Mouse (Mus musculus) CD4-positive, CD25-positive, alpha-beta regulatory T cell, adult 4 months (primary cell): ENCODE measurements around the gene Arhgef2. TPM values are rescaled to one million over a fixed set of nuclear protein-coding genes. Genes with fewer than 3 reads are reported as not detected.
A peak's percentile ranks its signal among the peaks of the same experiment; 100 is the strongest.

Experiments
- ATAC-seq: one replicate; pipeline ENCODE4 v1.8.0; 2017
- polyA plus RNA-seq, 2 experiments: library from polyadenylated mRNA; unstranded; fragments of 100-300 nt; shearing (Covaris generic); gene quantifications; one replicate each; pipeline ENCODE4 v1.2.1; 2017

The Arhgef2 gene
- polyA plus RNA-seq, 2 experiments from 2014 or later, result 36.5 to 48.6 TPM

DNA sequence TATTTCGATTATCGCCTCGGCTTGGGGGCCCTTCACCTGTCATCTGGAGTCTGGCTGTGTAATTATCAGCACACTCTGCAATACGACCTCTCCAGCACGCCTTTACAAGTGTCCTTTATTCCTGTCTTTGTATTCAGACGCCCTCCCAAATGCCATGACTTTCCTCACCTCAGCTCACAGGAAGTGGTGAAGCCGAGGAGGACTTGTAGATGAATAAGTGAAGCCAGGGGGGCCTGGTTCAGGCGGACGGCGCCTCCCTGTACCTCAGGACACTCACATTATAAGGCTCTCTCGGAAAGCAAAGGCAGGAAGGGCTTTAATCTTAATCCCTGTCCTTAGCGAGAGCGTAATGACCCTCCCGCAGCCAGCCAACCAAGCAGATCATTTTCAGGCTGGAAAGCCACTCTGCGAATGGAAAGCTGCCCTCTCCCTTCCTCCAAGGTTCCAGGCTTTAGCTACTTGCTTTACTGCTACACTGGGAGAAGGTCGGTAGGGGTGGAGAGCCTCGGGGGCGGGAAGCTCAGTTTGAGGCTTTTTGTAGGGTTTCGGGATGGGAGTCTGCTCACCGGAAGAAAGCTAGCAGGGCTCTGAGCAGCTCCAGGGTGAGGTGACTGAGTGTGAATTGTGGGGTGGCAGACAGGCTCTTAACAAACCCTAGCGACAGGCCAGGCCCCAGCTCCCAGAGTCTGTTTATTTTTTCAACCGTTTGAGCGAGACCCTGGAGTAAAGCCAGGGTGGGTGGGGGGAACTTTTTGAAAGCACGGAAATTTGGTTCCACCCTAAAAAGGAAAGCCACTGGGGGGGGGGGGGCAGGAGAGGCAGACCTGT lies 16.6 kb downstream of the Arhgef2 start:
- peak; percentile 46 for ATAC-seq

DNA sequence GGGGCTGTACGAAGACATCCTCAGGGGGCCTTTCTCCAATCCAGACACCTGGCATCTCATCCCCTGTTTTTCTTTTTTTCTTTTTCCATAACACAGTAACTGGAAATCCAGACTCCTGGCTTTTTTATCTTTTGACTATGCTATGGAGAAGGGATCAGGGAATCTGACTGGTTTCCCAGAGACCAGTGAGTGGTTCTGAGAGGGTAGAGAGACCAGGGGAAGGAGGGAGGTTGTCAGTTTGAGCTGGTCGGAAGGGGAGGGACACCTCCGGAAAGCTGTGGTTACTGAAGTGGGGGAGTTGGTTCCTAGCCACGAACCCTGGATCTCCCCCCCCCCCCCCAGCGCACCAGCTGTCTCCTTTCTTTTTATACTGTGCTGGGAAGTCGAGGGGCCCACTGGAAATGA lies 17.2 kb downstream of the Arhgef2 start:
- peak; percentile 30 for ATAC-seq

DNA sequence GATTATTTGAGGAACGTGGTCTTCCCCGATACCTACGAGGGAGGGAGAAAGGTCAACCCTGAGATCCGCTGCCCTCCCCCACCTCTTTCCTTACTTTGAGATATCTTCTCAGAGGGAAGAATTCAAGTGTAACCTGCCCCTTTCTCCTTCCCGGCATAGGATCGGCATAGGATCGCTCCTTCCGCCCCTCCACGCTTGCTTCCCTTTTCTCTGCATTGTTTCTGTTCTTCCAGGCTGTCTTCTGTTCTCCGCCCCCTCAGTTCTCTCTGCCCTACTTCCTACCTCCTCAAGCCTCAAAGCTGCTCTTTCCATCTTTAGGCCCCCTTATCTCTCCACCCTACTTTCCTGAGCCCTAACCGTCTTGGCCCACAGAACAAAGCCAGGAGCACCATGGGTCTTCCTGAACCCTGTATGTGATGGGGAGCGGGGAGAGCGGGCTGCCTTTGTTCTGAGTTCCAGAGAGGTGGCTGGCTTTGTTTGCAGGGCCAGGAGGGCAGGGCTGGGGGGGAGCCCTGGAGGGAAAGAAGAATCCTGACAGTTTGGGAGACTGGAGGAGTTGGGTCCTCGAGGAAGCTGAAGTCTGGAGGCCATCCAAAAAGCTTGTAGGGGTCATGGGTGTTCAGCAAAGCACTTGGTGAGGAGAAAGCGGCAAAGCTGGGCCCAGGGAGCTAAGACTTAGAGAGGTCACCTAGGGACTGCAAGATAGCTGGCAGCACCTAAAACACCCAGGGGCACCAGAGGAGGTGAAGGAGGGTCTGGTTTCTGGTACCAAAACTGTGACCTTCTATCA lies 17.8 kb downstream of the Arhgef2 start:
- no peak for ATAC-seq

DNA sequence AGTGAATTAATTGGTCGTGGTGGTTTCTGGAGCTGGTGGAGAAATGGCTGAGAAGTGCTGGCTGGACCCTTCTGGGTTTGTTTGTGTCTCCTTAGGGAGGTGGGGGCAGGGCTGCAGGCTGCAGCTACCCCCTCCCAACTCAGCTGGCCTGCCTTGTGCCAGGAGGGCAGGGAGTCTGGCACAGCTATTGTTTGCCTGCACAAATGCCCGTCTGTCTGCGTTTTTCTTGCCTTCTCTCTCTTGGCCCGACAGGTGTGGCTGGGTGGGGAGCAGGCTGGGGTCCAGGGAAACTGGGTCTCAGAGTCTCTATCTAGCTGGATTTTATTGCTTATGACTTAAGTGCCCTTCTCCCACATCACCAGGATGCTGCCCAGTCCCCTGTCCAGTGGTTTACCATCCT lies 18.6 kb downstream of the Arhgef2 start:
- no peak for ATAC-seq

DNA sequence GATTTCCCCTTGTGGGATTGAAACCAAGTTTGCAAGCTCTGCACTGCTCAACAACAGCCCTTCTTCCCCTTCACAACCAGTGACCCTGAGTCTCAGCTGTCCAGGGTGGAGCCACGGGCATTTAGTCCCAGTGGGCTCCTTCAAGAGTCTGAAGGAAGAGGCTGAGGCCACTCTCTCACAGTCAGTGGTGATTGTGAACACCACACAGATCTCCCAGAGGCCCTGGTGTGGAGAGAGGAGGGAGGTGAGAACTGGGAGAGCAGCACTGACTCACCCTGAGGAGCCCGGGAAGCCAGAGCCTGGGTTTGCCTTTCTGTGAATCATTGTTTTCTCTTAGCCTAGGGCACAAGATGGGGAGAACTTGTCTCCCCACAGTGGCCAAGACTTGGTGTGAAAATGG lies 19.2 kb downstream of the Arhgef2 start:
- no peak for ATAC-seq

DNA sequence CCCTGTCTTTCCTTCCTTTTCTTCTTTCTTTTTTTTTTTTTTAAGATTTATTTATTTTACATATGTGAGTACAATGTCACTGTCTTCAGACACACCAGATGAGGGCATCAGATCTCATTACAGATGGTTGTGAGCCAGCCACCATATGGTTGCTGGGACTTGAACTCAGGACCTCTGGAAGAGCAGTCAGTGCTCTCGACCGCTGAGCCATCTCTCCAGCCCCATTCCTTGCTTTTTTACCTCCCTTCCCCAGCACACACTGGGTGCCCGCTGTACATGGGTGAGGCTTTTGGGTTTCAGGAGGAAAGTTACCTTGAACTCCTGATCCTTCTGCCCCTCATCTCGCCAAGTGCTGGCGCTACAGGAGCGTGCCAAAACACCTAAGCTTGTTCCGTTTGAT lies 19.8 kb downstream of the Arhgef2 start:
- ATAC-seq, result no peak

DNA sequence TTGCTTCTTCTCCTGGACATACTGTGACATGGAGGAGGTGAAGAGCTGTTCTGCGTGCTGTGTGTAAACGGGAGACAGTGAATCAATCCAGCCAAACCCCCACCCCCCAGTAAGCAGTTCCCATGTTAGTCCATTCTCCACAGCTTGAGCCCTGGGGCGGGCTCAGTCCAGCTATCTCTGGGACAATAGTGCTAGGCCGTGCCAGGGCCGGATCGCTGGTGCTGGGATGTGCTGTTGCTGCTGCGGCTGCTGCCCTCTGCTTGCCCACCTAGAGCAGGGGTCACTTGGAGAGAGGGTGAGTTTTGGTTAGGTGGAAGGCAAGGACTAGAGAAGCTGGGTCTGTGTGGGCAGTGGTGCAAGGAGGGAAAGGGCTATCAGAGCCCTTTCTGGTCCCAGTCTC lies 20.6 kb downstream of the Arhgef2 start:
- no peak for ATAC-seq

DNA sequence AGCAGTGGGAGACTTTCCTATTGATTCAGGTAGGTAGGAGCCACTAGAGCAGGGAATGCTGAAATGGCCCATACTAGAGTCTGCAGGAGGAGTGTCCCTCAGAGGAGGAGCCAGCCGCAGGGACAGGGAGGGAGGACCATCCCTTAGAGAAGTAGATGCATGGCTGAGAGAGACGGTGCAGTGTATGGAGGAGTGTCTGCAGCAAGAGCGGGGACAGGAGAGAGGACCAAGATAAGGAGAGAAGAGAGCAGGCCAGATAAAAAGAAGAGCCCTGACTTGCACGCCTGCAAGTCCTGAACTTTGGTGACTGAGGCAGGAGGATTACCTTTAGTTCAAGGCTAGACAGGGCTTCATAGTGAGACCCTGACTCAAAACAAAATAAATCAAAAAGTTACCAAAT lies 21.3 kb downstream of the Arhgef2 start:
- no peak for ATAC-seq

DNA sequence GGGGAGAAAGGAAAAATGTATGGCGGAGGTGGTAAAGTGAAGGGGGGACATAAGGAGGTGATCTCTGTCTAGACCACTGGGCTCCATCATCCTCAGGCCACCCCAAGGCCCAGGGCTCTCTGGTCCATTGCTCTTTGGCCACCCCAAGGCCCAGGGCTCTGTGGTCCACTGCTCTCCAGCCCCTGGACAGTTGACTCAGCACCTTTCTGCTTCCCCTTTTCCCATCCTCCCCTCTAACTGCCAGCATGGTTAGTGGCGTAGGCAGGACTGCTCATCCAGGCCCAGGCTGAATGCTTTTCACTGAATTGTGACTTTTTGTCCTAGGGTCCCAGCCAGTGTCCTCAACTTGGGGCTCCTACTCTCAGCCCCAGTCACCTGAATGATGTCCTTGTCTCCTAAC lies 21.8 kb downstream of the Arhgef2 start:
- no peak for ATAC-seq

DNA sequence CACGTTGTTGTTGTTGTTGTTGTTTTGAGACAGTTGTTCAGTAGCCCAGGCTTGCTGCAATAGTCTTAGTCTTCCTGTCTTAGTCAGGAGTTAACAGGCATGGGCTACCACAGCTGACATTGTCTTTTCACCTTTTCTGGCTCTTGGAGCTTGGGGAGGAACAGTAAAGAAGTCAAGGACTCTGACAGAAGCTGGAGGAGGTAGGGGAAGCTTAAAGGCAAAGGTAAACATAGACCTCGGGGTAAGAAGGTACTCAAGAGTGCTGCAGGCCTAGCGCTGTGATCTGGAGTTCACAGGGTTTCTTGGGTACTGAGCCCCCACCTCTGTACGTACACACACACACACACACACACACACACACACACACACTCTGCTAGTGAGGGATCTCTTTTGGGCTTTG lies 23.0 kb downstream of the Arhgef2 start:
- no peak for ATAC-seq

DNA sequence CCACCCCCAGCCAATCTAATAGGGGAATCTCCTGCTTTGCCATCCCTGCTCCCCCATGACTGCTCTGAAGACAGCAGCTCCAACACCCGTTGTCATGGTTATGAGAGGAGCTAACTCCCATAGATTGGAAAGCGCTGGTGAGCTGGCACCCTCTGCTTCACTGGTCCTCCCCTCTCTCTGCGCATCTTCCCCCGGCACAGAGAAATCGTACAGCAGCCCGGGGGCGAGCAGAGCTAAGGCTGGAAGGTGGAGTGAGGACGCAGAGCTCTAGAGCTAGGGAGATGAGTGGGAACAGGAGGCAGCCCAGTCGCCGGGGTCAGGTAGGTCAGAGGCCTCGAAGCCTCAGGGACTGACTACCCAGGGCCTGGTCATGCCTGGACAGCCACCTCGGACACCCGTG lies 23.5 kb downstream of the Arhgef2 start:
- no peak for ATAC-seq

DNA sequence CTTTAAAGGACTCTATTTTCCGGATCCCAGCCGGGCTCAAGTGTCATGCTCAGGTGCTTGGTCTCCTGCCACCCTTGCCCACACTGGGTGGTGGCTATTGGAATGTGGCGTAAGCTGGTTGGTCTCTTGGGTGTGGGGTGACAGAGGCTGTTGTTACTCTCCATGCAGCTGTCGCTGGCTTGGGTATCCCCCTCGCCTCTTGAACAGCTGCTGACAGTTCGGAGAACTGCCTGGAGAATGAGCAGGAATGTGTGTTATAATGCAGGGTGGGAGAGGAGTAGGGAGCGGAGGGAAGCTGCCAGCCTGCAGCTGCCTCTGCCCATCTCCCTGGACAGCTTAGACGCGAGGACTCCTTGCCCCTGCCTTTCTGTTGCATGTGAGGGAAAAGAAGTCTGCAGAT lies 24.3 kb downstream of the Arhgef2 start:
- no peak for ATAC-seq

DNA sequence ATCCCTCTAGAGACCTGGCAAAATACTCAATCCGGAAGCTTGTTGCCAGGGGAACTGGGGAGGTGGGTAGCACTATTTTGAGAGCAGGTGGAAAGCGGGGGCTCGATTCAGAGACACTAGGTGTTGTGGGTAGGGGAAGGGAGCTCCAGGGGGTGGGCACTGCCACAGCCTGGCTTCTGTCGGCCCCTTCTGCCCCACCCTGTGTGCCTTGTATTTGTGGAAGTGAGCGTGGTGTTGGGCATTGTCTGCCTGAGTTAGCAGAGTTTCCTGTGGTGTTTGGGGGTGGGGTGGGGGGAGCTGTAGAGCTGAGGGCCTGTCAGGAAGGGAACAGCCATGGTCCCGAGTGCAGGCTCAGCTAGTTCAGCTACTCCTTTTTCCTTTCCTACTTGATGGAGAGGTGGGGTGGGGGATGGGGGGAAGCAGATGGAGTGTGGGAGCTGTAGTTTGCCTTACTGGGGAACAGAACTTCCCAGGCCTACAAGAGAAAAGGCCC lies 25.1 kb downstream of the Arhgef2 start:
- no peak for ATAC-seq

DNA sequence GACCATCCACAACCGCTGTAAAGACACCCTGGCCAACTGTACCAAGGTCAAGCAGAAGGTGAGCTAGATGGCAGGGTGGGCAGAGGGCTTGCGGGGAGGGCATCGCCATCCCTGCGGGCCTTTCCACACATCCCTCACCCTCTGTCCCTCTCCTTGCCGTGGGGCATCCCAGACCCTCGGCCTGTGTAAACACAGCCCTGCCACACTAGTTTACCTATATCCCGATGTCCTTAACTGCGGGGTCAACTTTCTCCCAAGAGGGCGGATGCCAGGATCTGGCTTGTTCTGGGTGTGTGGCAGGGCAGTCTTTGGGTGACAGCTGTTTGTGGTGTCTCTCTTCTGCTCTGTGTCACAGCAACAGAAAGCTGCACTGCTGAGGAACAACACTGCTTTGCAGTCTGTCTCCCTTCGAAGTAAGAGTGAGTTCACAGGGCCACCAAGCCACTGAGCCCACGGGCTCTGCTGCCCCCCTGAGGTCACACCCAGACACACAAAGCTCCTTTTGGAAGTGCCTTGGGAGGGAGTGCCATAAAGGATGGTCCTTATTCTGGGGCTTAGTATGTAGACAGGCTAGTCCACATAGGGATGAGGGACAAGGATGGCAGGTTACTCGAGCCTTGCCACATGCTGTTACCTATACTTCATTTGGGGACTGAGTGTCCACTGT lies 26.3 kb downstream of the Arhgef2 start:
- ATAC-seq, result no peak

DNA sequence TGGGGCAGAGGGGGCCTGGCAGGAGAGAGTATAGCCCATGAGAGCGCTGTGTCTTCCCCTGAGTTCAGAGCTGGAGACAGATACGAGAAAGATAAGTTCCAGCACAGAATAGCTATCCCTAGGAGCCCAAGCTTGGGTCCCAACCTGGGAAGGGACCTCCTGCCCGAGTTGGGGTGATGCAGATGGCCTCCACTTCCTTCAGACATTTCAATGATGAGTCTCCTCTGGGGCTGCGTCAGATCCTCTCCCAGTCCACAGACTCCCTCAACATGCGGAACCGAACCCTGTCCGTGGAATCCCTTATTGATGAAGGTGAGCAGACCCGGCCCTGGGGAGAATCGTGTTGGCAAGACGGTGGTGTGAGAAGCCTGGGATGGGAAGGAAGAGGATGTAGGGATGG lies 27.3 kb downstream of the Arhgef2 start:
- no peak for ATAC-seq

DNA sequence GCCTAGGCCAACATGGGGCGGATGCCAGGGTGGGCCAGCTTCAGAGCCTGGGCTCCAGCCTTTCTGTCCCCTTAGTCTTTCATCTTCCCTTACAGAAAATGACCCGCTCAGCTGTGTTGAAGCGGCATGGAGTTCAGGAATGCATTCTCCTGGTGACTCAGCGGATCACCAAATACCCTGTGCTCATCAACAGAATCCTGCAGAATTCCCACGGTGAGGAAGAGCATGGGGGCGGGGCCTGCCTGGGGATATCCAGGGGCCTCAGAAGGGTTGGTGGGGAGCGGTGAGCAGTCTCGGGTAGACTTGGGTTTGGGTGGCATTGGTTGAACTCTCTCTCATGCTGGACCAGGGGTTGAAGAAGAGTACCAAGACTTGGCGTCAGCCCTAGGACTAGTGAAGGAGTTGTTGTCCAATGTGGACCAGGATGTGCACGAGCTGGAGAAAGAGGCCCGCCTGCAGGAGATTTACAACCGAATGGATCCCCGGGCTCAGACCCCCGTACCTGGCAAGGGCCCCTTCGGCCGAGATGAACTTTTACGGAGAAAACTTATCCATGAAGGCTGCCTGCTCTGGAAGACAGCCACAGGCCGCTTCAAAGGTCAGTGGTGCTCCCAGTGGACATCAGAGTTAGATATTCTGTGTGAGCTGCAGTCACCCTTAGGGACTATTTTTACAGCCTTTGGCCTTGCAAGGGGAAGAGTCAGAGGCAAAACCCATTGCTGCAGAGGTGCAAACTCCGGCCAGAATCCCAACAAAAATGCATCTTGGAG lies 29.9 kb downstream of the Arhgef2 start:
- no peak for ATAC-seq

DNA sequence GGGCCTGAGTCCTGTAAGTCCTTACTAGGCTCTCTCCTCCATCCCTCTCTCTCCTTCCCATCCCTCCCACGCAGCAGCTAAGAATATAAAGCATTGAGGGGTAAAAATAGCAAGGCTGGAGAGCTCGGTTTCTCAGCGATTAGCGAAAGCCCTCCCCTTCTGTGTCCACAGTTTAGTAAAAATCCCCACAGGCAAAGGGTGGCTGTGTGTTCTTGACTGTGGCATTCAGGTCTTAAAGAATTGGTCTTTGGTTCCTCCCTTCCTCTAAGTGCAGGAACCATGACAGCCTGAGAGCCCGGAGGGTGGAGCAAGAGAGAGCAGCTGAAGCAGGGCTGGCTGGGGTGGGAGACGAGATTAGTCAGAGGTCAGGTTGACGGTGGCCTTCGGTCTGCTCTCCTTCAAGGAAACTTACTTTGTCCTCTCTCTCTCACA lies 30.8 kb downstream of the Arhgef2 start:
- no peak for ATAC-seq

DNA sequence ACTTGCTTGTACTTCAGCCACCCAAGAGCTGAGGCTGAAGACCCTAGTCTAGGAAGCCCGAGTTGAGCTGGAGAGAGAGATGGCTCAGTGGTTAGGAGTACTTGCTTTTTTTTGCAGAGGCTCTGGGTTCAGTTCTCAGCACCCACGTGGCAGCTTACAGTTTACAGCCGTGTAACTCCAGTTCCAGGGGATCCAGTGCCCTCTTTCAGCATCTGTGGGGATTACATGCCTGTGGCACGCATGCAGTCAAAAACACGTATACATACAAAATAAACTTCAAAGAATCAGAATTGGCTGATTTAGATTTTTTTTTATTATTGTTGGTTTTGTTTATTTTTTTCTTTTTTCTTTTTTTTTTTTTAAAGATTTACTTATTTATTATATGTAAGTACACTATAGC lies 31.4 kb downstream of the Arhgef2 start:
- no peak for ATAC-seq

DNA sequence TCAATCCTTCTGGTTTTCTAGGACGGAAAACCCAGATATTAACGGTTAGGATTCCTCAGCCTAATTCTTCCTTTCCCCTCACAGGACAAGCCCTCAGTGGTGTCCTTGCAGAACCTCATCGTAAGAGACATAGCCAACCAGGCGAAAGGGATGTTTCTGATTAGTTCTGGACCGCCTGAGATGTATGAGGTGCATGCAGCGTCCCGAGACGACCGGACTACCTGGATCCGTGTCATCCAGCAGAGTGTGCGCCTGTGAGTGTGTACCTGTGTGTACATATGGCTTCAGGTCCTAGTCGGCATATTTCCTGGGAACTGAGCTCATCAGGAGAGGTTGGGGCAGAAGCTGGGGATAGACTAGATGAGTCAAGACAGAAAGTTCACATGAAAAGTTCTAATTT lies 33.5 kb downstream of the Arhgef2 start:
- no peak for ATAC-seq

DNA sequence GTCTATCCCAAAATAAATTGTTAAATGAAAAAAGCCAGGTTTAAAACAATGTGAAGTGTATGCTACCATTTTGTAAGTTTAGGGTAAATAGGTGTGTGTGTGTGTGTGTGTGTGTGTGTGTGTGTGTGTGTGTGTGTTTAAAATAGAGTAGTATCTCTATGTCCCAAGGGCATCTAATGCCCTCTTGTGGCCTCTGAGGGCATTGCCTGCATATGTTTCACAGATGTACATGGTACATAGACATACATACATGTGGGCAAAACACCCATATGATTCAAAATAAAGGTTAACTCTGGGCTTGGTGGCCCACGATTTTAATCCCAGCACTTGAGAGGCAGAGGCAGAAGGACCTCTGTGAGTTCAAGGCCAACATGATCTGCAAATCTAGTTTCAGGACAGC lies 34.9 kb downstream of the Arhgef2 start:
- ATAC-seq, result peak; percentile 81

DNA sequence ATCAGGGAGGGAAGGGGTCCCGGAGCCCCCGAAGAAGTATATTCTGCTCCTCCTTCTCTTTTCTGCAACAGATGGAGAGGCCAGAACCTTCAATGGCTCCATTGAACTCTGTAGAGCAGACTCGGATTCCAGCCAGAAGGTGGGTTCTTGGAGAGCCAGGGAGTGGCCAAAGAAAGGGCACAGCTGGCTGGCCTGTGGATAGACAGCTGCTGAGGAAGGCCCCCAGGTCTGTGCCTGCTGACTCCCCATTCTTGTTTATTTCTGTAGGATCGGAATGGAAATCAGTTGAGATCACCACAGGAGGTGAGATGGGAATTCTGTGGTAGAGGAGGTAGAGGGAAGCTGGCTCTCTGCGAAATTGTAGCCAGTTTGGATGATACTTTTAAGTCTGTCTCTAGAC lies 37.3 kb downstream of the Arhgef2 start:
- no peak for ATAC-seq

DNA sequence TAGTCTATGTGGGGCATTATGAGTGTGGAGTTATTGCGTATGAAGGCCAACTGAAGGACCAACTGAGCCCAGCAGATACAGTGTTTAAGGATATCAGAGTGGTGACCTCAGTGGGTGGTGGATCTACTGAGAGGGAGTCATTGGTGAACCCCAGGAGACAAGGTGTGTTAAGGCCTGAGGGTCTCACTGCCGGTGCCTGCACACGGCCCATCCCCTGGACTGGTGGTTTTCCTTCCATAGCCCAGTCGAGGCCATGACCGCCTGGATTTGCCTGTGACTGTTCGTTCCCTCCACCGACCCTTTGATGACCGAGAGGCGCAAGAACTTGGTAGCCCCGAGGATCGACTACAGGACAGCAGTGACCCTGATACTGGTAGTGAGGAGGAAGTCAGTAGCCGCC lies 40.2 kb downstream of the Arhgef2 start:
- no peak for ATAC-seq
